Mouse (Mus musculus) cerebellum, adult 2 months (tissue): ENCODE data around the gene Pgghg. TPM values are rescaled to one million over a fixed set of nuclear protein-coding genes. Genes with fewer than 3 reads are reported as not detected.

ENCODE experiments used
- DNase-seq, 2 experiments: peaks; one replicate each; pipeline ENCODE4 v3.0.0; 2021
- H3K27ac ChIP-seq: fragments of 200-500 bp; 2 replicates; pipeline ENCODE4 v1.5.1; 2012; ENCODE audit warnings: low read length, control low read depth, inconsistent platforms; ENCODE audit not compliant: insufficient read depth
- H3K27me3 ChIP-seq: fragments of 200-500 bp; 2 replicates; pipeline ENCODE4 v1.6.1; 2012; ENCODE audit warnings: inconsistent platforms, mild to moderate bottlenecking, low read length, moderate library complexity; ENCODE audit not compliant: control insufficient read depth, insufficient read depth
- H3K4me1 ChIP-seq: fragments of 200-500 bp; 2 replicates; pipeline ENCODE4 v1.6.1; 2011; ENCODE audit warnings: low read length; ENCODE audit not compliant: control insufficient read depth, insufficient read depth
- H3K4me3 ChIP-seq: fragments of 200-500 bp; replicated peaks from 2 replicates; pipeline ENCODE3; 2011; ENCODE audit warnings: mild to moderate bottlenecking, low read depth, low read length, control low read depth; ENCODE audit not compliant: insufficient read depth
- CTCF ChIP-seq: fragments of 200-500 bp; IDR thresholded peaks from 2 replicates; pipeline ENCODE4 v1.5.1; 2011; ENCODE audit warnings: low read depth, mild to moderate bottlenecking, control low read depth, low read length, moderate library complexity, borderline replicate concordance; ENCODE audit not compliant: insufficient read depth
- POLR2A ChIP-seq: fragments of 200-500 bp; IDR thresholded peaks from 2 replicates; pipeline ENCODE4 v1.6.1; 2011; ENCODE audit warnings: low read length, control low read depth, borderline replicate concordance; ENCODE audit not compliant: insufficient read depth
- WGBS: fragments of 180-500 bp; shearing (Covaris S2); methylation state at CpG from one replicate; pipeline ENCODE4 v1.1.7; 2018; 5-methylcytosine and 5-hydroxymethylcytosine counted together
- polyA plus RNA-seq: library from polyadenylated mRNA; depleted of rRNA; stranded (reverse); fragments of >200 nt; gene quantifications from 2 replicates; pipeline ENCODE4 v1.2.3, GENCODE M21; 2012; rRNA removed

Pgghg gene
- 5.6 and 6.6 TPM in 2 replicates for polyA plus RNA-seq

DNA sequence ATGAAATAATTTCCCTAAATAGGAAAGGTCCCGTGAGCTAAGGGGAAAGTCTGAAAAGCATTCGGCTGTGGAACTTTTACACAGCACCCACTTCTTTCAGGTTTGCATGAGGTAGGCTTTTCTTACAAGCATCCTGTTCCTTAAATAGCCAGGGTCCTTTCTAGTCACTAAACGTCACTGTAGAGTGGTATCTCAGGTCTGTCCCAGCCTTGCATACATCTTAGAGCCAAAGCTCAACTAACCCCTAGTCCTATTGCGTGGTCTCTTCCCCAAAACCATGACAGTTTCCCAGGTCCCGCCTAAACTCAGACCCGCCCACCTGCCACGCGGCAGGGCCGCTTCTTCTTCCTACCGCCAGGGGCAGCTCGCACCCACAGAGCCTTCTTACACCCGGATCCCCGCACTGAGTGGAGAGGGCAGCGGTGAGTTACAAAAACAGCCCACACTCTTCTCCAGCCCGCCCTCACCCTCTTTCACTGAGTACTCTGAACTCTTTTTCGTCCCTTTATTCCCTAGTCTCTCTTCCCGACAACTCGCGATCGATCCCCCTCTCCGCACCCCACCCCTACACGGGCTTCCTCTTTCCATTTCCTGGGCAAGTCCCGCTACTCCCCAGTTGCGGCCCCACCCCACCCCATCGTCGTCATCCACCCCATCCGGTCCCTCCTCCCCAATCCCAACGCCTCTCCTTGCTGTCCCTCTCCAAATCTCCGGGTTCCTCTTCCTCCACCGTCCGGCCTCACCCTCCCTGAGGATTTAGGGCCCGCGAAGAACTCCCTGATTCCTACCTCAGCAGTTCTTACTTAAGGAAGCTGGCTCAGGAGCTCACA is at the start of gene Pgghg:
TSS of gene Pgghg (plus strand) at position 170 of the 830 bp plus-strand sequence.
- no peak within 1 kb of the TSS for H3K27ac ChIP-seq
- no peaks in the 10 kb centered on the region for H3K27me3 ChIP-seq
- DNase-seq = peak; percentile 50 to 53
- peak within 1 kb of the TSS; percentile 41 for H3K4me3 ChIP-seq
- TF ChIP-seq POLR2A (no peak), CTCF (peak; percentile 76)
- WGBS = 4% methylated on average over 33 of the region's 33 CpGs
- H3K4me1 ChIP-seq = no peaks in the 10 kb centered on the region

- H3K4me1 ChIP-seq = no peaks in the 10 kb centered on the region
- H3K4me3 ChIP-seq = no peak overlapping the region
- H3K27me3 ChIP-seq = no peaks in the 10 kb centered on the region
- no peak for TF ChIP-seq CTCF
- WGBS = 82% methylated on average over 7 of the region's 7 CpGs
- no peak for DNase-seq
- H3K27ac ChIP-seq = no peak overlapping the region
These were observed 47.2 kb upstream of the Pgghg start for GRCm38 (mm10) chr7:140894031-140894430.

GRCm38 (mm10) chr7:140894611-140895010 is 46.6 kb upstream of the Pgghg start:
- H3K4me3 ChIP-seq = no peak overlapping the region
- H3K4me1 ChIP-seq = no peaks in the 10 kb centered on the region
- 88% methylated on average over 3 of the region's 3 CpGs for WGBS
- H3K27me3 ChIP-seq = no peaks in the 10 kb centered on the region
- H3K27ac ChIP-seq = no peak overlapping the region
- TF ChIP-seq CTCF (no peak), POLR2A (no peak)
- DNase-seq = no peak

DNA sequence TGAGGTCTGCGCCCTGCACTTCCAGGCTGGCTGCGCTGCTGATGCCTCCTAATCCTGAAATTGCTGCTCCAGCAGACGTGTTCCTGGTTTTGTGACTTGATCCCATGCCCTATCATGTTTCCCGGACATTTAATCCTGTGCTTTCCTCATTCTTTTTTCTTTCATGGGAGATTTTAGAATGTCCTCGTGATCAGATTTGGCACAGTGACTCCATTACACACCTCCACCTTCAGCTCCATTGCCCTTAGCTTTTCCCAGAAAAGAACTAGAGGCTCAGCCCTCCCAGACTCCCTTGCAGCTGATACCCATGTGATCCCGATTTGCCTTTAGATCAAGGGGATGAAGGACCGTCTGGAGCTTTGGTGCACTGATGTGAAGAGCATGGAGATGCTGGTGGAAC is 43.3 kb upstream of the Pgghg start:
- DNase-seq = no peak
- TF ChIP-seq POLR2A (no peak), CTCF (no peak)
- WGBS = 90% methylated on average over 7 of the region's 7 CpGs
- Histone ChIP-seq H3K4me1 (no peaks in the 10 kb centered on the region), H3K27ac (no peak overlapping the region), H3K4me3 (no peak overlapping the region), H3K27me3 (no peaks in the 10 kb centered on the region)

DNA sequence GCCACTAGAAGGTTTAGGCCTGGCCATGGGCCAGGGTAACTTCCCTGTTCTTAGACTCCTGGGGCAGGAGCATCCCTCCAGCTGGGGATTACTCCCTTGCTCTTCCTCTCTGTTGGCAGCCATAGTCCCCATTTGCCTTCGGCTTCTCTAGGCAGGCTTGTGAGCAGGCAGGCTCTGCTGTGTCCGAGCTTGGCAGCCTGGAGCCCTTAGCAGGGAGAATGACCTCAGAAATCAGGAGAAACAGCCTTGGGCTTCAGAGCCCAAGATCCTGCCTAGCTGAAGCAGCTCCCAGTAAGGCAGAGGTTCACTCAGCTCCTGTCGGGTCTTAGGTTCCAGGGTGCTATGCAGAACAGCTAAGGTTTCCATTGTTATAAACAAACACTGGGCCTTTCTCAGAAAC is 42.1 kb upstream of the Pgghg start:
- Histone ChIP-seq H3K27me3 (no peaks in the 10 kb centered on the region), H3K4me3 (no peak overlapping the region), H3K27ac (no peak overlapping the region), H3K4me1 (no peaks in the 10 kb centered on the region)
- DNase-seq = no peak
- 59% methylated on average over 3 of the region's 3 CpGs for WGBS
- no peak for TF ChIP-seq POLR2A
- no peak for TF ChIP-seq CTCF

GRCm38 (mm10) chr7:140900220-140900619 is 41.0 kb upstream of the Pgghg start, which contains the start of gene Cox8b:
Cox8b (minus strand) TSS chr7:140900446.
- Histone ChIP-seq H3K4me3 (no peak within 1 kb of the TSS), H3K27me3 (no peaks in the 10 kb centered on the region), H3K4me1 (no peaks in the 10 kb centered on the region), H3K27ac (no peak within 1 kb of the TSS)
- no peak for DNase-seq
- 8% methylated on average over 10 of the region's 10 CpGs for WGBS
- TF ChIP-seq POLR2A = no peak
- no peak for TF ChIP-seq CTCF

GRCm38 (mm10) chr7:140902036-140902875 is 38.9 kb upstream of the Pgghg start:
- no peaks in the 10 kb centered on the region for H3K4me1 ChIP-seq
- no peak overlapping the region for H3K4me3 ChIP-seq
- WGBS = 83% methylated on average over 15 of the region's 15 CpGs
- TF ChIP-seq POLR2A = no peak
- no peaks in the 10 kb centered on the region for H3K27me3 ChIP-seq
- no peak overlapping the region for H3K27ac ChIP-seq
- no peak for DNase-seq

DNA sequence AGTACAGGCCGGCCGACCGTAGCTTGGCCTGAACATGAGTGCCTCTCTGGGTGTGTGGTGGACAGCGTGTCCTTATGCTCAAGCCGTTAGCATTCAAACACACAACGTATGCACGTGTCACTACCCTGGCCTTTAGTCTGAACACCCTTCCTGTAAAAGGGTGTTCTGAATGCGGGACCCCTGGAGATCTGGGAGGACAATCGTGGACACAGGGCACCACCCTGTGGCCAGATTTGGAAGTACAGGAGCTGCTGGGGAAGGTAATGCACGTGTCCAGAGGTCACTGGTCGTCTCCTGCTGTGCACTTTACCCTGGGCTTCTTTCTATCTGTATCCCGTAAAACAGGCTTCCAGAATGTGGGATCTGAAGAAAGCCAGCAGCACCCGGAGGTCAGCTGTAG is 38.0 kb upstream of the Pgghg start:
- WGBS = 21% methylated on average over 13 of the region's 13 CpGs

More for the DNA sequence above, 38.0 kb upstream of the Pgghg start:
- peak; percentile 65 to 81 for DNase-seq
- TF ChIP-seq CTCF (peak; percentile 99), POLR2A (no peak)
- no peak overlapping the region for H3K27ac ChIP-seq
- no peak overlapping the region for H3K4me3 ChIP-seq
- no peaks in the 10 kb centered on the region for H3K27me3 ChIP-seq
- H3K4me1 ChIP-seq = no peaks in the 10 kb centered on the region
